Mouse (Mus musculus): ENCODE measurements around the gene Cd8b1.
"Not testable (repeated sequence)": the region's sequence is repeated elsewhere in the genome, so short reads cannot be mapped to it uniquely, and the experiment has no call there.

Cd8b1 gene

GRCm38 (mm10) chr6:71322491-71322921 is at the start of gene Cd8b1:
Gene Cd8b1 (plus strand): TSS chr6:71322788.
- DNase-seq (ENCODE audit: extremely low read depth, insufficient read length, low spot score): no peak

- no peak for DNase-seq (ENCODE audit: extremely low read depth, insufficient read length, low spot score)
Observed at GRCm38 (mm10) chr6:71273715-71274114, 48.9 kb upstream of the Cd8b1 start.

GRCm38 (mm10) chr6:71274621-71275020 is 48.0 kb upstream of the Cd8b1 start:
- no peak for DNase-seq (ENCODE audit: extremely low read depth, insufficient read length, low spot score)

DNA sequence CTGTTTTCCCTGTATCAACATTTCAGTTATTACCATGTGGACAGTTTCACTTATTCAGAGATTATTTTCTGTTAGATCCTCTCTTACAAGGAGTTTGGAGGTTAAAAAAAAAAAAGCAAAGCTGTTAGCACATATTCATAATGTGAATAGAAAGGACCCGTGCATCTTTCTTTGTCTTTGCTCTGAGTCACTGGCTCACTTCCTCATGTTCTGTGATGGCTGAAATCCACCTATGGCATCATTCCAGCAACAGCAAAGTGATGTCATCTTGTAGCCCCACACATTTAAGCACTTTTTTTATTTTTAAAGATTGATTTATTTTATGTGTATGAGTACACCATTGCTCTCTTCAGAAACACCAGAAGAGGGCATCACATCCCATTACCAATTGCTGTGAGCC is 43.2 kb upstream of the Cd8b1 start:
- DNase-seq (ENCODE audit: extremely low read depth, insufficient read length, low spot score): no peak

DNA sequence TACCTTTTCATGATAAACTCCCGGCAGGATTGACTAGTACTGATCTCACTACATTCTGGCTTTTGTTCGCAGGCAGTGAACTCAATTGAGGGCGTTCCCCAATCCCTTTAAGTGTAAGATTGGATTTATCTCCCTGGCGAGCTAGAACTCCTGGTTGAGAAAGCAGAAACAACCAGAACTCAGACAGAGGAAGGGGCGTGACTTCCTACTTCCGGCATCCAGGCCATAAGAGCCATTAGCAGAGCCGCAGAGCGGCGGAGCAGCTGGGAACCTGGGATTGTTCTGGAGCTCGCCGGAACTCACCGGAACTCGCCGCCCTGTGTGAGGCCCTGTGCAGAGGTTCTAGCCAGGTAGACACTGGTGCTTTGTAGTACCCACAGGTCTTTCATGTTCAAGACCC is 29.1 kb upstream of the Cd8b1 start:
- DNase-seq (ENCODE audit: extremely low read depth, insufficient read length, low spot score): no peak

GRCm38 (mm10) chr6:71295303-71295702 is 27.3 kb upstream of the Cd8b1 start:
- no peak for DNase-seq (ENCODE audit: extremely low read depth, insufficient read length, low spot score)

- no peak for DNase-seq (ENCODE audit: extremely low read depth, insufficient read length, low spot score)
Observed at GRCm38 (mm10) chr6:71298051-71298450, 24.5 kb upstream of the Cd8b1 start.

DNA sequence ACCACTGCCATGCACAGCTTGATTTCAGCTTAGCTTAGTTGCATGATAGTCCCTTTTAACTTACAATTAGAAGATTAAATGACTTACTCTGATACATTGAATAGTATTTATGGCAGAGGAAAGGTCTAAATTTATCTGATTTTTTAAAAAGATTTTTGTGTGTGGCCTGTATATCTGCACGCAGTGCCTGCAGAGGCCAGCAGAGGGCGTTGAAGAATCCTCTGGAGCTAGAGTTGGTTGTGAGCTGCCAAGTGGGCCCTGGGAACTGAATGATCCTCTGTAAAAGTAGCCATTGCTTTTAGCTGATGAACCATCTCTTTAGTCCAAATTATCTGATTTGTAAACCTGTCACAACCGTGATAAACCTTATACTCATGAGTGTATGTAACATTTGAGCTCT is 23.8 kb upstream of the Cd8b1 start:
- no peak for DNase-seq (ENCODE audit: extremely low read depth, insufficient read length, low spot score)

- DNase-seq (ENCODE audit: extremely low read depth, insufficient read length, low spot score): no peak
Observed at GRCm38 (mm10) chr6:71302097-71302731, 20.4 kb upstream of the Cd8b1 start.

DNA sequence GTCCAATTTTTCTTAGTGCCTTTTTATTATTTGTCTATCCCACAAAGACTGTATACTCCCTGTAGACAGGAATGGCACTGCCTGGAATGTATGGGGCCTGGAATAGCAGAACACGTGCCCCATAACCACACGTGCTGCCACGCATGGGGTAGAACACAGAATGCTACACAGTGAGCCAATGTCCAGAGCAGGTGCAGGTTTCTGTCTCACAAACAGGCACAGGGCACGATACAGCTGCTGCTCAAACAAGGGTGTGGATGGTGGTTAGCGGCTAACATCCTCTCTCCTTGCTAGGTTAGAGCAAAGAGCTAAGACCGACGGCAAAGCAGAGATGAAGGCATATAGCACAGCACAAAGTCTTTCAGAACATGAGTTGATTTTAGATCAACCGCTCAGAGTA is 15.1 kb upstream of the Cd8b1 start:
- DNase-seq (ENCODE audit: extremely low read depth, insufficient read length, low spot score): no peak

- DNase-seq (ENCODE audit: extremely low read depth, insufficient read length, low spot score): no peak
Observed at GRCm38 (mm10) chr6:71321826-71322283, 733 bp upstream of the Cd8b1 start, which contains the start of gene Smyd1. Gene Smyd1 (minus strand): TSS chr6:71322233.

- no peak for DNase-seq (ENCODE audit: extremely low read depth, insufficient read length, low spot score)
Observed at GRCm38 (mm10) chr6:71324816-71325215, 2.2 kb downstream of the Cd8b1 start.

DNA sequence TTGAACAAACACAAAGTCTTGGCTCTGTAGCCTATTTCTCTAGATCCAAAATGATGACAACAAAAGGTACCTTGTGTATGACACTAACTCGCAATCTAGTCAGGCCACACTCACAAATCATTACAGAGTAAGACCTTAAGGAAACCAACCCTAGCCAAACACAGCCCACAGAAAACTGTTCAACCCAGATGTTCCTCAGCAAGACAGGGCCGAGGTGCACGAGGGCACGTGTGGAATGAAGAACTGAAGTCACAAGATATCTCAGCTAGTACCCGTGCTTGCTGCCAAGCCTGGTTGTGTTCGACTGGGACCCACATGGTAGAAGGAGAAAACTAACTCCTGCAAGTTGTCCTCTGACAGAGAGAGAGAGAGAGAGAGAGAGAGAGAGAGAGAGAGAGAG is 7.3 kb downstream of the Cd8b1 start:
- no peak for DNase-seq (ENCODE audit: extremely low read depth, insufficient read length, low spot score)

GRCm38 (mm10) chr6:71330486-71330885 is 7.9 kb downstream of the Cd8b1 start:
- no peak for DNase-seq (ENCODE audit: extremely low read depth, insufficient read length, low spot score)

DNA sequence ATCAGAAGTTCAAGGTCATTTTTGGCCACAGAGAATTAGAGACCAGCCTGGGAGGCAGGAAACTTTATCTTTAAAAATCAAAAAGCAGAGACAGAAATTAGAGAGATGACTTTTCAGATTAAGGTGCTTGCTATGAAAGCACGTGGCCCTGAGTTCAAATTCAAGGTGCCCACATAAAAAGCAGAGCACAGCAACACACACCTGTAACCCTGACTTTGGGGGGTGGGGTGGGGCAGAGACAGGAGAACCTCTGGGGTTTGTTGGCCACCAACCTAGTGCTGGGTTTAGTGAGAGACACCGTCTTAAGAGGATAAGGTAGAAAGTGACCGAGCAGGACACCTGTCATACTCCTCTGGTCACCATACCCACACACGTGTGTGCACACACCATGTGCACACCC is 8.9 kb downstream of the Cd8b1 start:
- not testable (repeated sequence) for DNase-seq (ENCODE audit: extremely low read depth, insufficient read length, low spot score)

DNA sequence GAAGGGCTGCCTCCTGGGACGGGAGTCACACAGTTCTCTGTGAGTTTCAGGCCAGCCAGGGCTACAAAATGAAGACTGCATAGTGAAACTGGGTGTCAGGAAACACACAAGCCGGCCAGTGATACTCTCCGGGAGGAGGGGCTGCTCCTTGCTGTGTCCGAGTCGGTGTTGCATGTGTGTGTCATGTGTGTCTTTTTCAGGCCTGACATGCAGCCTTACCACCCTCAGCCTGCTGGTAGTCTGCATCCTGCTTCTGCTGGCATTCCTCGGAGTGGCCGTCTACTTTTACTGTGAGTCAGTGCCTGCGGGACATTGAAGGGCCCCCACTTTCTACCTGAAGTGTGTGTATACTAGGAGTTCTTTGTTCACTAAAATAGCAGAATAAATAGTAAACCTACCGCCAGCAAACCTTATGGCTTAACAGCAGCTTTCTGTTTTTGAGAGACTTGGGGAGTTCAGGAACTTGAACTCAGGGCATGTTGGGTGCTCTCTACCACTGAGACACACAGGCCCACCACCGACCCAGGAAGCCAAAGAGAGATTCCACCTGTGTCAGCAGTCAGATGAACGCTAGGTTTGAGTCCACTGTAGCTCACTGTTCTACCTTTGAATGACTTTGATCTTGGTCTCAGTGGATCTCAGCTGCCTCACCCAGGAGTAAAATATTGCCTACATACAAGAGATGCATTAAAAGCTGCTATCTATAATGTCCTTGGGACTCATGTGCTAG is 9.8 kb downstream of the Cd8b1 start:
- no peak for DNase-seq (ENCODE audit: extremely low read depth, insufficient read length, low spot score)

DNA sequence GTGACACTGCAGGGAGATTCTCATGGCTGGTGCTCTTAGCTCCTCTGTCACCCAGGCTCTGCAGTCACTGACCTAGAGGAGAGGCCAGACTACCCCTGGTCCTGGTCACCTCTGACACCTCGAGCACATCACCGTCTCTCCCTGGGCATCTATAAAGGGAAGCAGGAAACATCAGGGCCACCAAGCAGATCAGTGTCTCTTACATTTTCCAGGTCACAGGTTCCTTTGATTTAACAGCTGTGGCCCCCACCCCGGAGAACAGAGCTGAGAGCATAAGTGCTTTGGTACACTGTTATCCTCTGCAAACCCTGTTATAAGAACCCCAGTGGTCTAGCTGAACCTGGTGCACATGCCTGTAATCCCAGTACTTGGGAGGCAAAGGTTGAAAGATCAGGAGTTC is 10.4 kb downstream of the Cd8b1 start:
- DNase-seq (ENCODE audit: extremely low read depth, insufficient read length, low spot score): no peak

- no peak for DNase-seq (ENCODE audit: extremely low read depth, insufficient read length, low spot score)
Observed at GRCm38 (mm10) chr6:71333578-71334273, 11.1 kb downstream of the Cd8b1 start.

GRCm38 (mm10) chr6:71337666-71338065 is 15.1 kb downstream of the Cd8b1 start:
- no peak for DNase-seq (ENCODE audit: extremely low read depth, insufficient read length, low spot score)

GRCm38 (mm10) chr6:71338941-71339340 is 16.4 kb downstream of the Cd8b1 start:
- DNase-seq (ENCODE audit: extremely low read depth, insufficient read length, low spot score): no peak

DNA sequence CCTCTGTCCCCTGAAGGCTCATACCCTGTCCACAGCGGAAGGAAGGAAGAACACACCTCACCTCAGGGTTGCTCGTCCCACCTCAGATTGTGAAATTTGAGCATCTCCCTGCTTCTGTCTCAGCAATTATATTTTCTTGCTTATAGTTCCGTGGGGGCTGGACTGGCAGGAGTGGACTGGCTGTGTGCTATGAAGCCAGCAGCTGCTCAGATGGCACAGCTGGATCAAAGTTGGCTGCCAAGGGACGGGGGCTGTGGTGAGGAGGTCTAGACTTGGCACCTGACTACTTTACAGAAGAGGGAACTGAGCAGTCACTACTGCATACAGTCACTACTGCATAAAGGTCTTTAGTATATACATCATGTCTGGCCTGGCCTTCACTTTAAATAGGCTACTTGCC is 16.8 kb downstream of the Cd8b1 start:
- no peak for DNase-seq (ENCODE audit: extremely low read depth, insufficient read length, low spot score)

- no peak for DNase-seq (ENCODE audit: extremely low read depth, insufficient read length, low spot score)
Observed at GRCm38 (mm10) chr6:71341179-71341578, 18.6 kb downstream of the Cd8b1 start.
